Mouse (Mus musculus) C2C12 (cell line): Measurements from ENCODE around the gene Plxna2.

Source experiments
- CTCF ChIP-seq: IDR thresholded peaks from one replicate; pipeline ENCODE4 v1.5.1; 2011; ENCODE audit not compliant: control insufficient read depth, insufficient read depth, insufficient read length
- MYOG ChIP-seq: IDR thresholded peaks from one replicate; pipeline ENCODE4 v1.6.1; 2011; ENCODE audit not compliant: control insufficient read depth, insufficient read length; ENCODE audit errors: extremely low read depth

- TF ChIP-seq MYOG (no peak), CTCF (no peak)
These were observed 69.7 kb downstream of the Plxna2 start for GRCm38 (mm10) chr1:194687746-194688145.
